ENCODE assay signal across 7 mouse cellular contexts in the genomic region with DNA sequence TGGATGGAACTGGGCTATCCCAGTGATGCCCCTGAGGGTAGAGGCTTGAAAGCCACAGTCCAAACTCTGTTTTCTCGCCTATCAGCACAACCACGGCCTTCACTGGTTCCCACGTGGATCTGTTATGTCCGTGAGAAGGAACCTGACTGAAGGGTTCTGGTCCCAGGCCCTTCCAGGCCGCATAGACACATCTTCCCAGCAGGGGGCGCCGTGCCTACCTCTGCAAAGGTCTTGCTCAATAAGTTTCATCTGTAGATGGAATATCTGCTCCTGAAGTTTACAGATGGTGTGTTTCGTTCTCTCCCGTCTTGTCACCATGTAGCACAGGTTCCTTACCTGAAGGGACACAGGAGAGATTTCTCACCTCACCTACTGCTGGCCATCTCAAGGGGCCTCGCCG. TPM values are rescaled to one million over a fixed set of nuclear protein-coding genes. Genes with fewer than 3 reads are reported as not detected.
DNase-seq lines count a peak whose midpoint lies in the region.

No protein-coding gene starts in this region.

- intact Hi-C loops in gastrocnemius, postnatal 14 days (cut with DNase I; ENCODE audit: low total_unique reads), result loop anchor here (5.0 to 10.0 kb wide), 2 partner anchors 146 to 404 kb away; partner anchors contain the start of gene Cdkn2aipnl

- peak; percentile 77 for DNase-seq in CD4-positive helper T cell, adult 2 months (ENCODE audit: low read depth, low spot score)
- DNase-seq in ES-CJ7 (ENCODE audit: low read depth, low spot score), result peak; percentile 80
- DNase-seq in cerebellum, adult 18-20 months, result peak; percentile 84 to 86
- DNase-seq in gastrocnemius, postnatal 14 days, result peak; percentile 83
- peak; percentile 56 to 85 for DNase-seq in layer of hippocampus, postnatal 25 days (ENCODE audit: extremely low spot score in 1 of 2, low spot score in 1 of 2)
- DNase-seq in mesoderm, embryonic 11.5 days (ENCODE audit: low read depth, low spot score), result peak; percentile 74
- peak; percentile 85 to 92 for DNase-seq in spleen, postnatal 10 days (ENCODE audit: low spot score in 2 of 2)

RNA-seq across cellular contexts. Expression of gene Jade2, which starts 36.6 kb away (rescaled TPM):
- 1 to 10 TPM; 2.0 to 5.0 TPM for total RNA-seq in gastrocnemius, postnatal 14 days (2021)
- total RNA-seq in layer of hippocampus, postnatal 25 days (2021), result 10 to 100 TPM; 28.4 to 29.7 TPM

RNA-seq across cellular contexts. Expression of gene Sar1b, which starts 57.4 kb away (rescaled TPM):
- total RNA-seq in gastrocnemius, postnatal 14 days (2021), result 100 to 1,000 TPM; 212 to 254 TPM
- total RNA-seq in layer of hippocampus, postnatal 25 days (2021), result 10 to 100 TPM; 68.7 to 72.7 TPM

RNA-seq across cellular contexts. Expression of gene Sec24a, which starts 57.4 kb away (rescaled TPM):
- 10 to 100 TPM; 22.9 to 35.1 TPM for total RNA-seq in gastrocnemius, postnatal 14 days (2021)
- 10 to 100 TPM; 15.3 to 22.0 TPM for total RNA-seq in layer of hippocampus, postnatal 25 days (2021)

Comparison
In these comparisons a context has a peak if more than half of its experiments do, and no peak if none do; other contexts are left out.
1. Peak in every context shown above with its lines: DNase-seq.
2. RNA of gene Jade2, which starts 36.6 kb away (total RNA-seq): 28.4 to 29.7 TPM in layer of hippocampus, postnatal 25 days; 2.0 to 5.0 TPM in gastrocnemius, postnatal 14 days; every median in the first group is over 4 times any median in the second.